Mouse (Mus musculus) heart, embryonic 13.5 days (tissue): ENCODE results near the gene Rit1. TPM values are rescaled to one million over a fixed set of nuclear protein-coding genes. Genes with fewer than 3 reads are reported as not detected.
A peak's percentile ranks its signal among the peaks of the same experiment; 100 is the strongest.
"Not testable (repeated sequence)": the region's sequence is repeated elsewhere in the genome, so short reads cannot be mapped to it uniquely, and the experiment has no call there.

Source experiments
- ATAC-seq: fragments of 200-750 bp; cut with Nextera tagmentation; 2 replicates; pipeline ENCODE4 v1.8.0; 2017; ENCODE audit warnings: moderate TSS enrichment; ENCODE audit not compliant: insufficient number of reproducible peaks, low FRiP score, low TSS enrichment; ENCODE audit errors: extremely low read depth
- H3K27ac ChIP-seq: fragments of 300-500 bp; sonication (generic); replicated peaks from 2 replicates; pipeline ENCODE4 v1.5.1; 2015; ENCODE audit warnings: moderate library complexity, mild to moderate bottlenecking, inconsistent platforms
- H3K27me3 ChIP-seq: fragments of 300-500 bp; sonication (generic); replicated peaks from 2 replicates; pipeline ENCODE4 v1.6.1; 2015; ENCODE audit warnings: mild to moderate bottlenecking, inconsistent platforms
- H3K36me3 ChIP-seq: fragments of 300-500 bp; sonication (generic); 2 replicates; pipeline ENCODE4 v1.6.1; 2015; ENCODE audit warnings: mild to moderate bottlenecking, inconsistent platforms
- H3K4me1 ChIP-seq: fragments of 300-500 bp; sonication (generic); 2 replicates; pipeline ENCODE4 v1.6.1; 2015; ENCODE audit warnings: inconsistent platforms
- H3K4me2 ChIP-seq: fragments of 300-500 bp; sonication (generic); 2 replicates; pipeline ENCODE4 v1.6.1; 2015; ENCODE audit warnings: inconsistent platforms, mild to moderate bottlenecking, moderate library complexity
- H3K4me3 ChIP-seq: fragments of 300-500 bp; sonication (generic); 2 replicates; pipeline ENCODE4 v1.5.1; 2015; ENCODE audit warnings: moderate library complexity, mild to moderate bottlenecking, inconsistent platforms
- H3K9ac ChIP-seq: fragments of 300-500 bp; sonication (generic); 2 replicates; pipeline ENCODE4 v1.6.1; 2015; ENCODE audit warnings: inconsistent platforms, mild to moderate bottlenecking, moderate library complexity
- H3K9me3 ChIP-seq: fragments of 300-500 bp; sonication (generic); 2 replicates; pipeline ENCODE4 v1.6.1; 2016; ENCODE audit warnings: inconsistent platforms
- WGBS: fragments of 180-500 bp; shearing (Covaris S2); methylation state at CpG from one replicate; pipeline ENCODE4 v1.1.7; 2015; ENCODE audit warnings: mixed read lengths; 5-methylcytosine and 5-hydroxymethylcytosine counted together
- polyA plus RNA-seq: library from polyadenylated mRNA; unstranded; fragments of >200 nt; fragmentation: Nextera tagmentation; extraction: Ambion mirVana; gene quantifications from 2 replicates; pipeline ENCODE4 v1.2.1, GENCODE M21; 2015

Gene Rit1
- polyA plus RNA-seq, 1 experiment from 2014 or later, result 51.7 TPM

DNA sequence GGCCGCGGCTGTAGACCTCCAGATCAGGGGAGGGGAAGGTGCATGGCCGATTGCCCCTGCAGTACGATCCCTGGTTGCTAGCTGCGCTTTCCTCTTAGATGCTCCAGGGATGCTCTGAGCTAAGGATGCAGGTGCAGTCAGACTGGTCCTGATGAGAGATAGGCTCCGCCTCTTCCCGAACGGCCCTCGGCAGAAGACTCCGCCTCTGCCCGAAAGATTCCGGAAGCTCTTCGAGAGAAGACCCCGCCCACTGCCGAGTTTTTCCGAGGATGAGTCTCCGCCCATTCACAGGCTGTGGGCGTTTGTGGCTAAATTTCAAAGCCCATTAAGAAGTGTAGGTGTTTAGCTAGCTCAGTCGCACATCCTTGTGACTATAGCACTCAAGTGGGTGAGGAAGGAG, 55.8 kb downstream of the Rit1 start:
- not testable (repeated sequence) for H3K27me3 ChIP-seq, H3K9ac ChIP-seq, H3K4me1 ChIP-seq, H3K27ac ChIP-seq, H3K36me3 ChIP-seq, H3K9me3 ChIP-seq
- peak overlapping the region; percentile 46 for H3K4me2 ChIP-seq
- 2% methylated on average over 19 of the region's 19 CpGs for WGBS
- peak; percentile 44; the same call in 1 of the 2 replicates for ATAC-seq
- H3K4me3 ChIP-seq, result 0 out of 2 replicates have a peak overlapping the region, but pooled peaks have one; percentile 17

DNA sequence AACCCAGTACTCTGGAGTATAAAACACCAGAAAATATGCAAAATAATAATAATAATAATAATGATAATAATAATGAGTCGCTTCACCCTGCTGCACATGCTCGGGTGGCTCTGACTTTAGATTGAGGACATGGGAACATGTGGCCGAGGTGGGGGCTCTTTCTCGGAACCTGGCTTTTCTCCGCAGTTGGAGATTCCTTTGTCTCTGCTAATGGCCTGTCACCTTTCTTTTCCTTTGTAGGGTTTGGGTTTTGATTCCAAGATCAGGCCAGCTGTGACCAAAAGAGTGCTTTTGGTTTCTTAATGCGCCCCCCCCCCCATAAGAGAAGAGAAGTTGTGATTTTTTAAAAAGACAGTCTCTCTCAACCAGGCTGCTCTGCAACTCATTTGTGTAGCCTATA, 56.5 kb downstream of the Rit1 start:
- WGBS, result 84% methylated on average over 6 of the region's 6 CpGs
- not testable (repeated sequence) for H3K36me3 ChIP-seq, H3K4me2 ChIP-seq, H3K27me3 ChIP-seq, H3K9me3 ChIP-seq, H3K4me1 ChIP-seq, ATAC-seq, H3K4me3 ChIP-seq, H3K9ac ChIP-seq, H3K27ac ChIP-seq

DNA sequence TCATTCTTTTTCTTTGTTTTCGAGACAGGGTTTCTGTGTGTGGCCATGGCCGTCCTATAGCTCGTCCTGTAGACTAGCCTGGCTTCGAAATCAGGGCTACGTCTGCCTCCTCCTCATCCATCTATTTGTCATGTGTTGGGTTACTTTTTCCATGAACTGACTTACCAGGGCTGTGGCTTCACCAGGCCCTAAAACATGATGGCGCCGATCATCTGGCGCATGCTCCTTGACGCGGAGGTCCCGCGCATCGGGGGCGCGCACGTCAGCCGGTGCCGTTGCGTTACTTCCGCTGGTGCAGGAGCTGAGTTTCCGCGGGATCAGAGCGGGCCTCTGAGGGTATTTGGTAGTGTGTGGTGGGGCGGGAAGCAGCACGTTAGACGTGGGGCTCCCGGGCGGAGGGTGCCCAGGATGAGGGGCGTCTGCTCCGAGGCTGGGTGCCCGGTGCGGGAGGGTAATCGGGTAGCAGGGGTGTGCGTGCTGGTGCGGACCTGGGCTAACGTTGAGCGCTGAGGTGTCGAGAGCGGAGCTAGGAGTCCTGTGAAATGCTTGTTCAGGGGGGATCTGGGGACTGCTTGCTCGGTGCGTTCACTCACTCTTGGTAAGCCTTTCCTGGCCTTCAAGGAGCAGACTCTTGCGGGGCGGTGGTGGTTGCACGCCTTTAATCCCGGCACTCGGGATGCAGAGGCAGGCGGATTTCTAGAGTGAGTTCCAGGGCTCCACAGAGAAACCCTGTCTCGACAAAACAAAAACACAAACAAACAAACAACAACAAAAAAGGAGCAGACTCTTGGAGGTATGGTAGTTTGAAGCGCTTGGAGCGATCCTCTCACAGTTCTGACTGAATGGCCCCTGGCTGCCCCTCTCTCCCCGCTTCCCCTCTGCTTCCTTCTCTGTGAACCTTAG, 58.6 kb downstream of the Rit1 start, which contains the start of gene Syt11:
Gene Syt11, minus strand, starts transcription at position 226 of the 903 bp plus-strand sequence.
- Histone ChIP-seq H3K9ac (peak within 1 kb of the TSS; percentile 77), H3K27ac (peak within 1 kb of the TSS; percentile 61; the same call in 1 of the 2 replicates)
- not testable (repeated sequence) for H3K36me3 ChIP-seq

More for the DNA sequence above, 58.6 kb downstream of the Rit1 start, which contains the start of gene Syt11:
- H3K4me1 ChIP-seq, H3K27me3 ChIP-seq, H3K9me3 ChIP-seq: not testable (repeated sequence)
- peak; percentile 48; the same call in 1 of the 2 replicates for ATAC-seq
- WGBS, result 4% methylated on average over 38 of the region's 51 CpGs
- Histone ChIP-seq H3K4me2 (peak within 1 kb of the TSS; percentile 63), H3K4me3 (peak within 1 kb of the TSS; percentile 49)

Other genes starting within 250 kb of the Rit1 start
- 86.7 and 97.1 TPM in 2 replicates for gene Lmna, start 206.9 kb upstream of the Rit1 start, polyA plus RNA-seq
- gene Mex3a, start 184.4 kb upstream of the Rit1 start, polyA plus RNA-seq, result 9.9 and 10.1 TPM in 2 replicates
- 1.1 and 1.5 TPM in 2 replicates for gene Rab25, start 168.5 kb upstream of the Rit1 start, polyA plus RNA-seq
- gene Lamtor2, start 163.8 kb upstream of the Rit1 start, polyA plus RNA-seq, result 131 and 150 TPM in 2 replicates
- gene Ubqln4, start 163.1 kb upstream of the Rit1 start, polyA plus RNA-seq, result 33.1 and 34.1 TPM in 2 replicates
- gene Ssr2, start 141.0 kb upstream of the Rit1 start, polyA plus RNA-seq, result 173 and 202 TPM in 2 replicates
- gene Arhgef2, start 110.9 kb upstream of the Rit1 start, polyA plus RNA-seq, result 73.1 and 73.4 TPM in 2 replicates
- not detected in 2 replicates for gene Rxfp4, start 63.7 kb upstream of the Rit1 start, polyA plus RNA-seq
- 54.8 and 61.4 TPM in 2 replicates for gene Khdc4, start 31.0 kb upstream of the Rit1 start, polyA plus RNA-seq
- 11.7 and 12.8 TPM in 2 replicates for gene Syt11, start 58.3 kb downstream of the Rit1 start, polyA plus RNA-seq
- 6.4 and 7.4 TPM in 2 replicates for gene Gon4l, start 118.4 kb downstream of the Rit1 start, polyA plus RNA-seq
- 48.6 and 52.3 TPM in 2 replicates for gene Msto1, start 197.2 kb downstream of the Rit1 start, polyA plus RNA-seq
- 12.4 and 12.8 TPM in 2 replicates for gene Ash1l, start 233.8 kb downstream of the Rit1 start, polyA plus RNA-seq
- gene Dap3, start 234.3 kb downstream of the Rit1 start, polyA plus RNA-seq, result 125 and 132 TPM in 2 replicates